Mouse (Mus musculus) c-Kit-negative CD71-positive TER-119-positive erythroid progenitor cells, embryonic 14.5 days (primary cell): Measurements from ENCODE around the gene Cntn5.
"Not testable (repeated sequence)": the region's sequence is repeated elsewhere in the genome, so short reads cannot be mapped to it uniquely, and the experiment has no call there.

Experiments used
- DNase-seq: peaks from one replicate; pipeline ENCODE4 v3.0.0-alpha.2; 2013; ENCODE audit warnings: low read depth, low spot score

Cntn5 gene

GRCm38 (mm10) chr9:10657144-10657748, 247.3 kb downstream of the Cntn5 start:
- DNase-seq = no peak

- no peak for DNase-seq
Observed at GRCm38 (mm10) chr9:10650632-10651031, 253.9 kb downstream of the Cntn5 start.

DNA sequence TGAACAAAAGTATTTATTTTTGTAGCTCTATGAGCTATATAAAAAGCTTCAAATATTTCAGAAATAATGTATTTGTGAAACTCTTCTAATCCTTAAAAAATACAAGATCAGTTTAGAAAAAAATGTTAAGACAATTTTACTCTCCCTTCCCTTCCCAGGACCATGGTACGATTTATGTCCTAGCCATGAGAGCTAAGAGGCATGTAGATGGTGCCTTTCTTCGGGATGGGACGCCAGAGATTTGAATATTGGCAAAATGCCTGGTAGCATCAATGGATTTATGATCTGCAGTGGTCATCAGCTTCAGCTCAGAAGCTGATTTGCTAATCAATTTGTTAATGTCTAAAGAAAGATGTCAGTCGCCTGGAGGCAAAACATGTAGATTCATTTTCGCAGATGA, 258.6 kb downstream of the Cntn5 start:
- DNase-seq = no peak

- no peak for DNase-seq
Observed at GRCm38 (mm10) chr9:10645045-10645830, 259.3 kb downstream of the Cntn5 start.

GRCm38 (mm10) chr9:10618036-10618435, 286.5 kb downstream of the Cntn5 start:
- no peak for DNase-seq

- DNase-seq = no peak
Observed at GRCm38 (mm10) chr9:10575346-10576241, 329.0 kb downstream of the Cntn5 start.

DNA sequence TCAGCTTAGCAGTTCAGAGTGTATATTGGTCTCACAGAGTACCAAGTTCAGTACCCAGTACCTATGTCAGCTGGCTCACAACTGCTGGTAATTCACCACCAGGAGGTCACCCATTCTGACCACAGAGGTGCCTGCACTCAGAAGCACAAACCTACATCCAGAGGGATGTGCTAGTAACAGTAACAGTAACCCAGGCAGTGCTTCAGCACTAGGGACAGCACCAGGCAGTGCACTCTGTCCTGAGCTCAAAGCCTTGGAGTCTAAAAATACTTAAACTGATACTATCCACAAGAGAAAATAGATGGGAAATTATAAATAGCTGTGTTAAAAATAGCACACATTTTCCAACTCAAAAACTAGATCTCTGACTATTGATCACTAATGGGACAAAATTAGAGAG, 334.7 kb downstream of the Cntn5 start:
- no peak for DNase-seq

GRCm38 (mm10) chr9:10540877-10541276, 363.7 kb downstream of the Cntn5 start:
- not testable (repeated sequence) for DNase-seq

- DNase-seq = no peak
Observed at GRCm38 (mm10) chr9:10532248-10532647, 372.3 kb downstream of the Cntn5 start.

GRCm38 (mm10) chr9:10531087-10531486, 373.5 kb downstream of the Cntn5 start:
- DNase-seq = no peak

DNA sequence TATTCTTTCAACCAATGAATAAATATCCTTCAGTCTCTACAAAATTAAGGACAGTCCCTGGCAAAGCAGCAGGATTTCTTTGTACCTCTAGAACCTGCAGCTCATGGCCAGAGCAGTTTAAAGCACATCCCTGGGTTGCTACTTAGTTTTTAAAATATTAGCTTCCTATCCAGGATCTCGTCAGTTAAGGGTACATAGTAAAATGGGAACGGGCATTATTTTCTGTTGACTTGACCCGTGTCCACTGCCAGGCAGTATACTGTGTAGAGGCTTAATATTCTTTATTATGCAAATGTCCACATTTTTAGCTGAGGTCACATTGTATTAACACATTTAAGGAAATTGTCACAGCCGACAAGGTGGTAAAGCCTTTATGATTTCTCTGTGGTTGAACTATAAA, 375.0 kb downstream of the Cntn5 start:
- no peak for DNase-seq

DNA sequence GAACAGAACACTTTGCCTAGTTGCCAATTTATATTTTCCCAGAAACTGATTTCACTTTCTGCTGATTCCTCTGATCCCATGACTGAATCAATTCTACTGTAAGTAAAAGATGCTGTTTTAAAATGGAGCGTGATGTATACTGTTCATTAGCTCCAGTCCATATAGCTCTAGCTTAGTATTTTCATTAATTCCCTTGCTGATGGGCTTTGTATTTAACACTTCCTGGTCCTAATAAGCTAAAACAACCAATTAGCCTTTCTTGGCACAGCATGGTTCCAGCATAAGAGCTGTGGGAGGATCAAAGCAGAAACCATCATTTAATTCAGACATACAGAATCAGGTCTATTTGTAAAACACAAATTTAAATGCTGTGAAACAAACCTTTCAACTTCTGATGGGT, 375.5 kb downstream of the Cntn5 start:
- DNase-seq = no peak

DNA sequence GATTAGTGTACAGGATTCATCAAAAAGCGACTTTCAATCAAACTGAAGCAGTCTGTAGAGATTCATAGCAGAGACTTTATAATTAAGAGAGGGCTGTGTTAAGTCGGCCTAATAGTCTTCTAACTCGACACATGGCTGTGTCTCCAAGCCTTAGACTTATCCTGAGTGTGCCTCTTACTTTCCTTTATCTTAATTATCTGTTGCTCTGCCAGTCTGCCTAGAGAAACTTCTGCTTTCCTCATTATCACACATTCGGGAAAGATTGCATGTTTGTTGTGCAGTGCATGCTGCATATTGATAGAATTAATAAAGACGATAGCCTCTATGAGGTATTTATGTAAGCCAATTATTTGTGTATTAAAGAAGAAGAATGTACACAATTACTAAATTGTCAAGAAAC, 375.9 kb downstream of the Cntn5 start:
- no peak for DNase-seq

DNA sequence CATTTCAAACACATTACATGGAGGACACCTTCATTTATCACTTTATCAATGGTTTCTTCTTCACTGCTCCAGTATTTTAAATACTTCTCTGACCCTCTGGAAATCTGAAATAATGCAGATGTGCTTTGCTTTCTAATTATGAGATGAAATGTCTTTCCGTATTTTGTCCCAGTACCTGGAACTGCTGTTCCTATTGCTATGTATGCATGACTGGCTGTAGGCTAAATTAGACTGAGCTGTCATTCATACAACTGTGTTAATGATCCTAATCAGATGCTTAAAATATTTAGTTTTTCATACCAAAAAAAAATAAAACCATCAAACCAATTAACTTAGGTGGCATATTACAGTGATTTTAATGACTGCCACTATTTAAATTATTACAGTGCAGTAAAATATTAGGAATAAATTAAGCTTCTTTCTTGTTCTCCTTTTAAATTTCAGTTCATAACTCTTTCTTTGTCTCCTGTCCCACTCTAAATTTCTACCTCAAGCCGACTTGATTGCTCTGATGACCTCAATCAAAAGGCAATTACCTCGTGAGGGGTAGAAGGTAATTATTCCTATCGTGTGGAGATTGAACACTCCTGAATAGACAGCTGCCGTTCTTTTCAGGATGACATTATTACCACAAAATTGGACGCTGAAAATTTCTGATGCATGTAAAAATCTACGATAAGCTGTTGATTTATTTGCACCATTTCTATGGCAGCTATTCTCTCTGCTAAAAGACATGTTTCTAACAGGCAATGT, 378.5 kb downstream of the Cntn5 start:
- no peak for DNase-seq

GRCm38 (mm10) chr9:10522604-10523003, 382.0 kb downstream of the Cntn5 start:
- no peak for DNase-seq

- DNase-seq = no peak
Observed at GRCm38 (mm10) chr9:10521054-10521453, 383.5 kb downstream of the Cntn5 start.

DNA sequence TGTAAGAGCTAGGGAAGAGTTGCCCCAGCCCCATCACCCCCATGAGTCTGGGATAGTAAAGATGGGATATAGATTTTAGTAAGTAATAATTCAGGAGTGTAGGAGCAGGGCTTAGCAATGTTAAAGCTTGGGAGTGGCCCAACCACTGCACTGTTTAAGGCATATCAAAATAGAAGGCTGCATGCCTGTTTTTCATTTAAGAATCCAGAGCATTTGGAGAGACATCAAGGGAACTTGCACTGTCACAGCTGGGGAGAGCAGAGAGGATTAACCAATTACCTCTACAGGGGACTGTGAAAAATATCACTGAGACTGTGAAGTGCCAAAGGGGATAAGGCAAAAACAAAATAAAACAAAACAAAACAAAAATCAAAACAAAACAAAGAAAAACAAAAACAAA, 412.3 kb downstream of the Cntn5 start:
- no peak for DNase-seq

DNA sequence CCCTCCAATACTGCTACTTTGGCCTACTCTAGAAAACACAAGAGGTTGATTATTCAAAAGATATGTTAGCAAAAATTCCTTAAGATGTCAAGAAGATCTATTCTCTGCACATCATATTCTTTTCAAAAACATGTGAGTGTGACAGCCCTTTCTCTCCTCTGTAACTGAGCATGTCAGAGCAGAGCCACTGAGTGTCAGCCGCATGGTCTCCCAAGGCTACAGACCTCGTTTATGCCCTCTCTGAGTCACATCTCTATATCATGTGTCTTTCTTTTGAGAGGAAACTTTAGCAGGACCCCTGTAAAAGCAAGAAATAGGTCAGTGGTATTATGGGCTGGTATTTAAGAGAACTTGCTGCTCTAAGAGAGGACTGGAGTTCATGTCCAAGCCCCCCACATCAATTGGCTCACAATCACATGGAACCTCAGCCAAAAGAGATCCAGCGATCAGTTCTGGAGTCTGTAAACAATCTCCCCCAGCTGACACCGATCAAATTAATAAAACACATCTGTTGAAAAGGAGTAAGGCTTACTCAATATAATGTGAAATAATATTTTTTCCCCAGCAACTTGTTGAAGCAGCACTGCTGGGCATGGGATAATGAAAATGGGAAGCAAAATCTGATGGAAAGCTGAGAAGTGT, 433.0 kb downstream of the Cntn5 start:
- DNase-seq = no peak

DNA sequence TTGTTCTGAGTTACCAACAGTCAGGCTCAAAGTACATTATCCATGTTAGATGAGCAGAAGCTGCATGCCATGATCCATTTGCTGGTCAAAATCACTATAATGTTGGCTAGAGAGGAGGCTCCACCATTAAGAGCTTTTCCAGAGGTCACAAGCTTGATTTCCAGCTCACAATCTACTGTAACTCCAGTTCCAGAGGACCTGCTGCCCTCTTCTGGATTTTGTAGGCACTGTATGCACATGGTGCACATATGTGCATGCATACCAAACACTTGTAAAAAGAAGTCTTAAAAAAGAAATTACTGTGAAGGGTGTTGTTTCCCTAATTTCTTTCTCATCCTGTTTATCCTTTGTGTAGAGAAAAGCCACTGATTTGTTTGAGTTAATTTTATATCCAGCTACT, 439.8 kb downstream of the Cntn5 start:
- DNase-seq = no peak

GRCm38 (mm10) chr9:10457900-10458299, 446.7 kb downstream of the Cntn5 start:
- no peak for DNase-seq

DNA sequence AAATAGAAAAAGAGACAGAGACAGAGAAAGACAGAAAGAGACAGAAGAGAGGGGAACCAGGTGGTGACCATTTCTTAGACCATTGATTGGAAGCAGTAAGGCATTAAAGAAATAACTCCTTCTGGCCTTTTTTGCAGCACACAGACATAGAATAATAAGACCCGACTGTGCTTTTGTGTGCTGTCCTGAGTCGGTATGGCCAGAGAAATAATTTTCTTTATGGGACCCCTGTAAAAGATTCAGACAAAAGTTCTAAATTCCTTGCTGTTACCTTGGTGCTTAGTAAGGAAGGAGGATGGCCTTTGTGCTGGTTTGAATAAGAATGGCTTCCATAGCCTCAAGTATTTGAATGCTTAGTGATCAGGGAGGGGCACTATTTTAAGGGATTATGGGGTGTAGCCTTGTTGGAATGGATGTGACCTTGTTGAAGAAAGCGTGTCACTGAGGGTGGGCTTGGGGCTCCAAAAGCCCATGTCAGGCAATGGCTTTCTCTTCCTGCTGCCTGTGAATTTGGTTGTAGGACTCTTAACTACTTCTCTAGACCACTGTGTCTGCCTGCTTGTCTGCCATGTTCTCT, 455.5 kb downstream of the Cntn5 start:
- no peak for DNase-seq
